Mouse (Mus musculus): ENCODE results near the gene Otud7a. TPM values are rescaled to one million over a fixed set of nuclear protein-coding genes. Genes with fewer than 3 reads are reported as not detected.

The Otud7a gene
- polyA plus RNA-seq, 2 experiments: 0.01 TPM; not detected in 1

- no peak overlapping the region for H3K4me3 ChIP-seq (ENCODE audit: insufficient read depth in 1 of 2, low read depth in 2 of 2, low read length in 2 of 2)
- no peaks in the 10 kb centered on the region for H3K4me1 ChIP-seq (replicated peaks; ENCODE audit: control insufficient read depth in 2 of 2, insufficient read depth in 2 of 2, low read length in 1 of 2)
- H3K27ac ChIP-seq: no peak overlapping the region
- WGBS (ENCODE audit: insufficient replicate concordance): 50% methylated on average over 4 of the region's 4 CpGs
- ATAC-seq (ENCODE audit: insufficient read depth): no peak
- H3K4me2 ChIP-seq (ENCODE audit: low read depth): no peak overlapping the region
- H3K27me3 ChIP-seq (ENCODE audit: control insufficient read depth, insufficient read depth, low read length): no peaks in the 10 kb centered on the region
- no peak overlapping the region for H3K9ac ChIP-seq (replicated peaks)
- no peak for DNase-seq (ENCODE audit: low read depth in 3 of 3, low spot score in 3 of 3)
- H3K36me3 ChIP-seq (replicated peaks; ENCODE audit: control insufficient read depth, insufficient read depth, low read depth): no peaks in the 10 kb centered on the region
- no peaks in the 10 kb centered on the region for H3K9me3 ChIP-seq (ENCODE audit: control insufficient read depth, low read length)
- no peak for TF ChIP-seq EP300 (IDR thresholded peaks at IDR 0.05; ENCODE audit: low read depth)
- TF ChIP-seq CTCF (IDR thresholded peaks at IDR 0.05; ENCODE audit: low read depth): no peak
Observed at GRCm38 (mm10) chr7:63687056-63687455, 242.5 kb downstream of the Otud7a start.

- WGBS (ENCODE audit: insufficient replicate concordance): 69% methylated on average over 4 of the region's 4 CpGs
- Histone ChIP-seq H3K27me3 (ENCODE audit: control insufficient read depth, insufficient read depth, low read length) (no peaks in the 10 kb centered on the region), H3K4me3 (ENCODE audit: insufficient read depth in 1 of 2, low read depth in 2 of 2, low read length in 2 of 2) (no peak overlapping the region), H3K27ac (no peak overlapping the region), H3K4me2 (ENCODE audit: low read depth) (no peak overlapping the region), H3K9me3 (ENCODE audit: control insufficient read depth, low read length) (no peaks in the 10 kb centered on the region), H3K9ac (replicated peaks) (no peak overlapping the region), H3K36me3 (replicated peaks; ENCODE audit: control insufficient read depth, insufficient read depth, low read depth) (no peaks in the 10 kb centered on the region), H3K4me1 (replicated peaks; ENCODE audit: control insufficient read depth in 2 of 2, insufficient read depth in 2 of 2, low read length in 1 of 2) (no peaks in the 10 kb centered on the region)
- no peak for TF ChIP-seq CTCF (IDR thresholded peaks at IDR 0.05; ENCODE audit: low read depth)
- TF ChIP-seq EP300 (IDR thresholded peaks at IDR 0.05; ENCODE audit: low read depth): no peak
- ATAC-seq (ENCODE audit: insufficient read depth) (no peak), DNase-seq (ENCODE audit: low read depth in 3 of 3, low spot score in 3 of 3) (no peak)
Observed at GRCm38 (mm10) chr7:63697921-63698320, 253.4 kb downstream of the Otud7a start.

GRCm38 (mm10) chr7:63717903-63718302, 273.4 kb downstream of the Otud7a start:
- Histone ChIP-seq H3K4me2 (ENCODE audit: low read depth) (no peak overlapping the region), H3K9ac (replicated peaks) (no peak overlapping the region), H3K27me3 (ENCODE audit: control insufficient read depth, insufficient read depth, low read length) (no peaks in the 10 kb centered on the region), H3K9me3 (ENCODE audit: control insufficient read depth, low read length) (no peaks in the 10 kb centered on the region), H3K4me3 (ENCODE audit: insufficient read depth in 1 of 2, low read depth in 2 of 2, low read length in 2 of 2) (no peak overlapping the region), H3K36me3 (replicated peaks; ENCODE audit: control insufficient read depth, insufficient read depth, low read depth) (no peaks in the 10 kb centered on the region), H3K4me1 (replicated peaks; ENCODE audit: control insufficient read depth in 2 of 2, insufficient read depth in 2 of 2, low read length in 1 of 2) (no peaks in the 10 kb centered on the region), H3K27ac (no peak overlapping the region)
- ATAC-seq (ENCODE audit: insufficient read depth) (no peak), DNase-seq (ENCODE audit: low read depth in 3 of 3, low spot score in 3 of 3) (no peak)
- no peak for TF ChIP-seq CTCF (IDR thresholded peaks at IDR 0.05; ENCODE audit: low read depth)
- 53% methylated on average over 8 of the region's 8 CpGs for WGBS (ENCODE audit: insufficient replicate concordance)

DNA sequence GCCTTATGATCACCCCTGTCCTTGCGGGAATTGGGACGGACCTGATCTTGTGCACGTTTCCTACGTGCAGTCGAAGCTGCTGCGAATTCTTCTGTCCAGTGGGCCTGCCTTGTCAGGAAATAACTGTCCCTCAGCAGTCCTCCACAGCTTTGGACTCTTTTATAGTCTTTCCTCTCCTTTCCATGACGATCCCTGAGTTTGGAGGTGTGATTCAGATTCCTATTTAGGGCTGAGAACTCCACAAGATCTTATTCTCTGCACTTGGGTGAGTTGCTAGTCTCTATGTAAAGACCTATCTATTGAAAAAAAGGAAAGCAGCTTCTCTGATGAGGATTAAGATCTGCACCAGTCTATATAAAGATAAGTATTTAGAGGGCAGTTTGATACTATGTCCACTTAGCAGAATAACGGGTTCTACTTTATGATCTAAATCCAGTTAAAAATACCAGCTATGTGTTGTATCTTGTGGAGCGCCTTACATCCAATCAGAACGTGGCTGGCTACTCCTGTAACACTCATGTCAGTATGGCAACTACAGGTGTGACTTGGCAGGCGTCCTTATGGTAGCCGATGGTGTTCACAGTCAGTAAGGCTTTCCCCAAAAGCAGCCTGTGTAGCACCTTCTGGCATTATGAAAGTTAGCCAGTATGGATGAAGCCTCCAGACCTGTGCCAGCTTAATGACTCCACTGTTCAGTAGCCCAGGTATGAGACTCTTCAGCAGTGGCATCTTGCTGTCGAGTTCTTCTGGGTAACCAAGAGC, 274.8 kb downstream of the Otud7a start:
- Histone ChIP-seq H3K9me3 (ENCODE audit: control insufficient read depth, low read length) (no peaks in the 10 kb centered on the region), H3K4me3 (ENCODE audit: insufficient read depth in 1 of 2, low read depth in 2 of 2, low read length in 2 of 2) (no peak overlapping the region), H3K4me2 (ENCODE audit: low read depth) (no peak overlapping the region), H3K36me3 (replicated peaks; ENCODE audit: control insufficient read depth, insufficient read depth, low read depth) (no peaks in the 10 kb centered on the region), H3K27ac (no peak overlapping the region), H3K4me1 (replicated peaks; ENCODE audit: control insufficient read depth in 2 of 2, insufficient read depth in 2 of 2, low read length in 1 of 2) (no peaks in the 10 kb centered on the region), H3K9ac (replicated peaks) (no peak overlapping the region), H3K27me3 (ENCODE audit: control insufficient read depth, insufficient read depth, low read length) (no peaks in the 10 kb centered on the region)
- no peak for TF ChIP-seq CTCF (IDR thresholded peaks at IDR 0.05; ENCODE audit: low read depth)
- no peak for TF ChIP-seq EP300 (IDR thresholded peaks at IDR 0.05; ENCODE audit: low read depth)
- 59% methylated on average over 13 of the region's 13 CpGs for WGBS (ENCODE audit: insufficient replicate concordance)
- no peak for ATAC-seq (ENCODE audit: insufficient read depth)
- no peak for DNase-seq (ENCODE audit: low read depth in 3 of 3, low spot score in 3 of 3)

DNA sequence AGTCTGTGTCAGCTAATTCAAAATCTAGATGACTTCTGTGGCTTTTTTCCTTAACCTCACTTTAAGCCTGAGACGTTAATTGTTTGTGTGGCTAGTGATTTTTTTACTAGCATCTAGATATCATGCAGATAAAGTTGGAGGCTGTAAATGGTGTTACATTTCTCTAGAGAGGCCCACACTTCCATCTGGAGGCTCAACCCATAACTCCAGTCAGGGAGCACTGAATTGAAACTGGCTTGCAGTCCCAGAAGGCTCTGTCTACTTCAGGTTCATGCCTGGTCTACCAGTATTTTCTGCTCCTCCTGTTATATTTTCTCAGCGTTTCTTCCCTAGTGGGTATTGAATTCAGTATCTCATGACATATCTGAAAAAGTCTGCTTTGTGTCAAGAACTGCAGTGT, 276.1 kb downstream of the Otud7a start:
- no peak overlapping the region for H3K9ac ChIP-seq (replicated peaks)
- no peak overlapping the region for H3K4me3 ChIP-seq (ENCODE audit: insufficient read depth in 1 of 2, low read depth in 2 of 2, low read length in 2 of 2)
- no peaks in the 10 kb centered on the region for H3K9me3 ChIP-seq (ENCODE audit: control insufficient read depth, low read length)
- DNase-seq (ENCODE audit: low read depth in 3 of 3, low spot score in 3 of 3) (no peak), ATAC-seq (ENCODE audit: insufficient read depth) (no peak)
- WGBS (ENCODE audit: insufficient replicate concordance): 36% methylated on average over 2 of the region's 2 CpGs
- no peak overlapping the region for H3K4me2 ChIP-seq (ENCODE audit: low read depth)
- no peaks in the 10 kb centered on the region for H3K4me1 ChIP-seq (replicated peaks; ENCODE audit: control insufficient read depth in 2 of 2, insufficient read depth in 2 of 2, low read length in 1 of 2)
- TF ChIP-seq EP300 (IDR thresholded peaks at IDR 0.05; ENCODE audit: low read depth): no peak
- TF ChIP-seq CTCF (IDR thresholded peaks at IDR 0.05; ENCODE audit: low read depth): no peak
- no peaks in the 10 kb centered on the region for H3K36me3 ChIP-seq (replicated peaks; ENCODE audit: control insufficient read depth, insufficient read depth, low read depth)
- H3K27ac ChIP-seq: no peak overlapping the region
- H3K27me3 ChIP-seq (ENCODE audit: control insufficient read depth, insufficient read depth, low read length): no peaks in the 10 kb centered on the region
